Mouse (Mus musculus) hindbrain, embryonic 16.5 days (tissue): ENCODE measurements around the gene Pcgf2. TPM values are rescaled to one million over a fixed set of nuclear protein-coding genes. Genes with fewer than 3 reads are reported as not detected.

Experiments
- ATAC-seq: fragments of 200-750 bp; cut with Nextera tagmentation; 2 replicates; pipeline ENCODE4 v1.8.0; 2017; ENCODE audit warnings: moderate TSS enrichment, moderate library complexity
- H3K27ac ChIP-seq: fragments of 300-500 bp; sonication (generic); 2 replicates; pipeline ENCODE4 v1.5.1; 2014; ENCODE audit warnings: low read depth, mild to moderate bottlenecking, control low read depth, low read length, moderate library complexity
- H3K27me3 ChIP-seq: fragments of 300-500 bp; sonication (generic); replicated peaks from 2 replicates; pipeline ENCODE4 v1.6.1; 2014; ENCODE audit warnings: low read length; ENCODE audit not compliant: control insufficient read depth, insufficient read depth
- H3K36me3 ChIP-seq: fragments of 300-500 bp; sonication (generic); 2 replicates; pipeline ENCODE4 v1.6.1; 2014; ENCODE audit warnings: mild to moderate bottlenecking, low read length, moderate library complexity, mixed read lengths; ENCODE audit not compliant: control insufficient read depth, insufficient read depth
- H3K4me1 ChIP-seq: fragments of 300-500 bp; sonication (generic); 2 replicates; pipeline ENCODE4 v1.6.1; 2014; ENCODE audit warnings: low read depth, low read length; ENCODE audit not compliant: control insufficient read depth, insufficient read depth
- H3K4me2 ChIP-seq: fragments of 300-500 bp; sonication (generic); 2 replicates; pipeline ENCODE4 v1.6.1; 2014; ENCODE audit warnings: mild to moderate bottlenecking, low read length, control low read depth, moderate library complexity
- H3K4me3 ChIP-seq: fragments of 300-500 bp; sonication (generic); 2 replicates; pipeline ENCODE4 v1.5.1; 2014; ENCODE audit warnings: mild to moderate bottlenecking, low read length, control low read depth, moderate library complexity
- H3K9ac ChIP-seq: fragments of 300-500 bp; sonication (generic); 2 replicates; pipeline ENCODE4 v1.6.1; 2014; ENCODE audit warnings: low read depth, mild to moderate bottlenecking, control low read depth, low read length, moderate library complexity
- H3K9me3 ChIP-seq: fragments of 300-500 bp; sonication (generic); 2 replicates; pipeline ENCODE4 v1.6.1; 2014; ENCODE audit warnings: mild to moderate bottlenecking, low read length, moderate library complexity; ENCODE audit not compliant: control insufficient read depth
- WGBS: fragments of 180-500 bp; shearing (Covaris S2); extraction: QIAGEN DNeasy Blood & Tissue Kit; methylation state at CpG from one replicate; pipeline ENCODE4 v1.1.7; 2014; 5-methylcytosine and 5-hydroxymethylcytosine counted together
- polyA plus RNA-seq: library from polyadenylated mRNA; unstranded; fragments of >200 nt; fragmentation: Nextera tagmentation; extraction: Ambion mirVana; gene quantifications from 2 replicates; pipeline ENCODE4 v1.2.1, GENCODE M21; 2015

Gene Pcgf2
- polyA plus RNA-seq: 15.4 and 19.2 TPM in 2 replicates

DNA sequence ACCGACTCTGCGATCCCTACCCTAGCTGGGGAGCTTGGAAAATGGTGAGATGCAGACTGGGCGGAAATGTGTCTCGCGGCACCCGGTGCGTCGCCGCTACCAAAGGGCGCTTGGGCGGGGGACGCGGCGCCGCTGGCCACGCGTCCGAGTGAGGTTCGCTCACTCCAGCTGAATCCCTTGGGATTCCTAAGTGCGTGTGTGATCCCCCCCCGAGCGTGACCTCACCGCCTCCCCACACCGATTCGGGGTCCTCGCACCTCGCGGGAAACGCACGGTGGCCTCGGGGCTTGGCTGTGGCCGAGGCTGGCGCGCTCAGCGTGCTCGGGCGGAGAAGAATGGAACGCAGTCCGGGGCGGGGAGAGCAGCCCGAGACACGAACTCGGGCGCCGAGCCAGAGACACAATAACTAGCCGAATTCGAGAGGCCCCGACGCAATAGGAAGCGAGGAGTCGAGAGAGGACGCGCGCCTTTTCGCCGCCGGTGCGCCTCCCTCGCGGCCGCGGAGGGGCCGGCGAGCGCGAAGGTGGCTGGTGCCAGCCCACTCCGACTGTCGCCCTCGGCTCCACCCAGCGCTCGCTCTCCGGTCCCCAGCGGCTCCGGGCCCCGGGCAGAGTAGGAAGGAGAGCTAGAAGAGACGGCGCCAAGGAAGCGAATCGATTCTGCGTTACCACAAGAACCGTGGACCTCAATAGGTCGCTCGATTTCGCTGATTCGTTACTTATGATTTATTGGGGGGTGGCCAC lies at the start of gene Pcgf2:
Gene Pcgf2 (minus strand): TSS at position 495 of the 743 bp plus-strand sequence.
- H3K4me2 ChIP-seq: peak within 1 kb of the TSS; percentile 89
- H3K4me3 ChIP-seq: peak within 1 kb of the TSS; percentile 86
- ATAC-seq: peak; percentile 7; the same call in 1 of the 2 replicates
- peak within 1 kb of the TSS; percentile 92 for H3K9ac ChIP-seq
- WGBS: under 1% methylated on average over 83 of the region's 85 CpGs
- H3K9me3 ChIP-seq: no peaks in the 10 kb centered on the region
- H3K27ac ChIP-seq: peak within 1 kb of the TSS; percentile 97
- peaks cover 50% of the 10 kb centered on the region for H3K4me1 ChIP-seq
- no peaks in the 10 kb centered on the region for H3K36me3 ChIP-seq
- no peaks in the 10 kb centered on the region for H3K27me3 ChIP-seq

DNA sequence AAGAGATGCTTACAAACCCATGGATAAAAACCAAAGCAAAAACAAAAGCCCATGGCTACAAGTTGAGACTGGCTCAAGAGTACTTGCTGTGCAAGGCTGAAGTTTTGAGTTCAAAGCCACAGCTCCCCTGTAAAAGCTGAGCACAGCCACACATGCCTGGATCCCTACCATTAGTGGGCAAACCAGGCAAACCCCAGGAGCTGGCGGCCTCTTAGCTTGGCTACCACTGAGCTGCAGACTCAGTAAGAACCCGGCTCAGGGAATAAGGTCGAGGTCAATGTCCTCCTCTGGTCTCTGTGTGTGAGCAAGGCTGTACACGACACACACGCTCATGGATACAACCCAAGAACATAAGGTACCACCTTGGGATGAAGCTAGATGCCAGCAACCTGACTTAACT lies 48.2 kb upstream of the Pcgf2 start:
- WGBS: 90% methylated on average over 5 of the region's 5 CpGs

DNA sequence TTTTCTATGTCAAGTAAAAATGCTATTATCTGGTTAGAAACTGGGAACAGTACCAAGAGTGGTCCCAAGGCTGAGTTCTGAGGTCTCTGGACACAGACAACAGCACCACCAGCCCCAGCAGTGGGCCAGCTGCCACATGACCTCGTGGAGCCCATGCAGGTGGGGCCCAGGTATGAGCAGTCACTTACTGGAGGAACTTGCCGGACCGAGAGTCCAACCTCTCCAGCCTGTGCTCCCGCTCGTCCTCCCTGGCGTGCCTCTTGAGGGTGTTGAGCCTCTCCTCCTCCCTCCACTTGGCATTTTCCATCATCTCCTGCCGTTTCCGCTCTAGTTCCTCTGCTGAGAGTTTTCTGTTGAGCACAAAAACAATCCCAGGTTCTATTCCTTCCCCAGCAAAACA lies 47.5 kb upstream of the Pcgf2 start:
- Histone ChIP-seq H3K4me3 (no peak overlapping the region), H3K36me3 (peaks cover 42% of the 10 kb centered on the region), H3K9ac (no peak overlapping the region), H3K4me2 (no peak overlapping the region), H3K27me3 (no peaks in the 10 kb centered on the region), H3K27ac (no peak overlapping the region), H3K9me3 (no peaks in the 10 kb centered on the region), H3K4me1 (peaks cover 9% of the 10 kb centered on the region)
- ATAC-seq: no peak
- 96% methylated on average over 8 of the region's 8 CpGs for WGBS

More for the DNA sequence above, 48.2 kb upstream of the Pcgf2 start:
- Histone ChIP-seq H3K36me3 (peaks cover 48% of the 10 kb centered on the region), H3K9ac (no peak overlapping the region), H3K4me1 (peaks cover 1% of the 10 kb centered on the region), H3K27me3 (no peaks in the 10 kb centered on the region), H3K27ac (no peak overlapping the region), H3K9me3 (no peaks in the 10 kb centered on the region), H3K4me2 (no peak overlapping the region), H3K4me3 (no peak overlapping the region)
- no peak for ATAC-seq

DNA sequence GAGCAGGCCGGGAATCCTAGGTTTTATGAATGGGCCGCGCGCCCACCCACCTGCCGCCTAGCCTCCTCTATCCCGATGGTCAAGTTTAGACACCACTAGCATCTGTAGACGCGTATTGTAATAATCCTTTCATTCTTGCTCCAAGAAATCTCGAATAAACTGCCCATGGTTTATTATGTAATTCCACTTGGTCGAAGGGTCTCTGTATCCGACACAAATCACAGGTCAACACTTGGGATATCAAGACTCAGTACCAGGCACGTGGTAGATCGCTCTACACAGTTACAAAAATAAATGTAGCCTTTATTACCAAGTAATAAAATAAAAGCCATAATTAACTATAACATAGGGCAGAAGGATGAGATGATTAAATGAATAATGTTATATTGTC lies 45.0 kb upstream of the Pcgf2 start:
- 7% methylated on average over 13 of the region's 13 CpGs for WGBS
- Histone ChIP-seq H3K4me3 (peak overlapping the region; percentile 86), H3K27me3 (no peaks in the 10 kb centered on the region), H3K36me3 (peaks cover 25% of the 10 kb centered on the region), H3K9ac (no peak overlapping the region), H3K4me2 (peak overlapping the region; percentile 88), H3K27ac (0 out of 2 replicates have a peak overlapping the region, but pooled peaks have one; percentile 44), H3K4me1 (peaks cover 21% of the 10 kb centered on the region), H3K9me3 (no peaks in the 10 kb centered on the region)
- ATAC-seq: no peak

DNA sequence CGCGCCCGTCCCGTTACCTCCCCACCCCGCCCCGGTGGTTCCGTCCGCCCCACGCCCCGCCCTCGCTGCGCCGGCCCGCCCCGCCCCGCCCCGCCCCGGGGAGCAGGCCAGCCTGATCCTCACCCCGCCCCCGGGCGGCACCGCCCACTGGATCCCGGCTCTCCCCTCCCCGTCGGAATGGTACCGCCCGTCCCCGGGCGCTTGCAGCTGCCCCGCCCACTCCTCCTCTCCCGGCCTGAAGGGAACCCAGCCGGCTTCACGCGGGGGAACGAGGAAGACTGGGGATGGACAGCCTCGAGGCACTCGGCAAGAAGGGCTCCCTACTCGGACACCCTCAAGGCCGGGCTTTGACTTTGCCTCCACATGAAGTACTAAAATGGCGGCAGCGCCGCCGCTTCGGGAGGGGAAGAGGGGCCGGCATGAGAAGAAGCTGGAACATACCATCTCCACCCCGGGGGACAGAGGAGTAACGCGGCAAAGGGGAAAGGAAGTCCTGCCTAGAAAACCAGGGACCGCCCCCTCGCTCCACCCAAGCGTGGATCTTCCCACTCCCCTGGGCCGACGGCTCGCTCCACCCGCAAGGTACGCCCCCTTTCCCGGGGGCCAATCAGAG lies 44.5 kb upstream of the Pcgf2 start:
- H3K4me3 ChIP-seq: peak overlapping the region; percentile 86
- no peaks in the 10 kb centered on the region for H3K9me3 ChIP-seq
- H3K4me1 ChIP-seq: peaks cover 21% of the 10 kb centered on the region
- WGBS: under 1% methylated on average over 34 of the region's 57 CpGs
- peak; percentile 97 for ATAC-seq
- H3K27ac ChIP-seq: peak overlapping the region; percentile 96
- H3K36me3 ChIP-seq: peaks cover 21% of the 10 kb centered on the region
- no peaks in the 10 kb centered on the region for H3K27me3 ChIP-seq
- H3K9ac ChIP-seq: peak overlapping the region; percentile 84
- H3K4me2 ChIP-seq: peak overlapping the region; percentile 88

DNA sequence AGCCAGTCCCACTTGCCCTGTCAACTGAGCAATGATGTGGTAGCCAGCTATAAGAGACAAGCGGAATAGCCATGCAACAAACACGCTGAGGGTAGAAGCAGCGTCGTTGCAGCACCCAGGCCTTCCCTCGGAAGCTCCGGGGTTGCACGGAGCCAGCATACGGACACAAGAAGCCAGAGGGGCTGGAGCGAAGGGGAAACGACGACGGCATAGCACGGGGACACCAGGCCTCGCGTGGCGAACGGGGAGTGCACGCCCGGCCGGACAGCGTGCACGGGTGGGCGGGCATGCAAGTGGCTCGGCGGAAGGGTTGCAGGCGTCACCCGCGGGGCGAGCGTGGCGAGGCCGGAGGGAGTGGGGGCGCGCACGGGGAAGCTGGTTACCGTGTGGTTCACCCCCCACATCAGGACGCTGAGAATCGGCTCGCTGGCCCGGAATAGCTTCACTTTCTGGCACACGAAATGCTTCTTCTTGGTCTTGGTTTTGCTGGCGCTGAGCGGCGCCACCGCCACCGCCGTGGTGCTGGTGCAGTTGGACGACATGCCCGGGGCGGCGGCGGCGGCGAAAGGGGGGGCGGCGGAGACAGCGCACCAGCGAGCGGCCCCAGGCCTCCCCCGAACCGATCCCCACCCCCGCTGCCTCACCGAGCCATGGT lies 43.9 kb upstream of the Pcgf2 start, which contains the start of gene Pip4k2b:
Gene Pip4k2b (minus strand): TSS at position 642 of the 655 bp plus-strand sequence.
- H3K4me2 ChIP-seq: peak within 1 kb of the TSS; percentile 88
- H3K4me1 ChIP-seq: peaks cover 21% of the 10 kb centered on the region
- H3K9ac ChIP-seq: peak within 1 kb of the TSS; percentile 84
- peak within 1 kb of the TSS; percentile 86 for H3K4me3 ChIP-seq
- peak within 1 kb of the TSS; percentile 96 for H3K27ac ChIP-seq
- under 1% methylated on average over 55 of the region's 63 CpGs for WGBS
- H3K9me3 ChIP-seq: no peaks in the 10 kb centered on the region
- ATAC-seq: peak; percentile 40
- peaks cover 15% of the 10 kb centered on the region for H3K36me3 ChIP-seq
- no peaks in the 10 kb centered on the region for H3K27me3 ChIP-seq

DNA sequence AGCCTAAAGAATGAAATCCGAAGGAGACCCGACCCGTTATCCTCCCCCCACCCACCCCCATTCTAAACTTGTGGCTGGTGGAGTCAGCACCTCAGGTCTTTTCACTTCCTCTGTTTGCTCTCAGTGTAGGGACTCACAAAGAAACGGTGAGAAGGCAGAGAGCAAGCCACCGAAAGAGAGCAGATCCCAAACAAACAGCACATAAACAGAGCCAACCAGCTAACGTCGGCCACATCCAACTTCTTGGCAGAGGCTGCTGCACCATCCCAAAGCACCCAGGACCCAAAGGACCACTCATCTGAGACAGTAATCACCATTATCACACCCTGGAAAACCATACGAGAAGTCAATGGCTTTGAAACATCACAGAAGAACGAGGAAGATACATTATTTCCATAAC lies 43.1 kb upstream of the Pcgf2 start:
- peak overlapping the region; percentile 96 for H3K27ac ChIP-seq
- H3K4me1 ChIP-seq: peaks cover 21% of the 10 kb centered on the region
- H3K27me3 ChIP-seq: no peaks in the 10 kb centered on the region
- peak overlapping the region; percentile 84 for H3K9ac ChIP-seq
- 32% methylated on average over 9 of the region's 9 CpGs for WGBS
- H3K9me3 ChIP-seq: no peaks in the 10 kb centered on the region
- ATAC-seq: no peak
- peaks cover 10% of the 10 kb centered on the region; the same call in 1 of the 2 replicates for H3K36me3 ChIP-seq
- peak overlapping the region; percentile 88 for H3K4me2 ChIP-seq
- H3K4me3 ChIP-seq: peak overlapping the region; percentile 86

DNA sequence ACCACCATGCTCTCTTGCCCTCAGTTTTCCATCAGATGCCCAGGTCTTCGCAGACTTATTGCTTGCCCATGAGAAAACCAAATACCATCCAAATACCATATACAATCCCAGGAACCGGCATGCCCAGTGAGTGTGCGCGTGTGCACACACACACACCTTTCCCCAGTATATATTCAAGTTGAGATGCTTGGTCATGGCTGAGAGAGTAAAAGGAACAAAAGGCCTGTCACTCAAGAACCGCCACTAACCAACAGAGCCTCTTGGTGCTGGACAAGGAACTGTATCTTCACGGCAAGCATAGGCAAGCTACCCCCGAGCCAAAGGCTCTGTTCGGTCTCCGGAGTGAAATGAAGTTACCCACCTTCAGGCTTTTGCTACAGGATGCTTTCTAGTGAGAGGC lies 42.3 kb upstream of the Pcgf2 start:
- peaks cover 4% of the 10 kb centered on the region; the same call in 1 of the 2 replicates for H3K36me3 ChIP-seq
- no peaks in the 10 kb centered on the region for H3K9me3 ChIP-seq
- peaks cover 21% of the 10 kb centered on the region for H3K4me1 ChIP-seq
- H3K9ac ChIP-seq: no peak overlapping the region
- H3K27ac ChIP-seq: no peak overlapping the region
- H3K27me3 ChIP-seq: no peaks in the 10 kb centered on the region
- H3K4me2 ChIP-seq: peak overlapping the region; percentile 88
- ATAC-seq: no peak
- H3K4me3 ChIP-seq: peak overlapping the region; percentile 86
- 81% methylated on average over 9 of the region's 9 CpGs for WGBS

DNA sequence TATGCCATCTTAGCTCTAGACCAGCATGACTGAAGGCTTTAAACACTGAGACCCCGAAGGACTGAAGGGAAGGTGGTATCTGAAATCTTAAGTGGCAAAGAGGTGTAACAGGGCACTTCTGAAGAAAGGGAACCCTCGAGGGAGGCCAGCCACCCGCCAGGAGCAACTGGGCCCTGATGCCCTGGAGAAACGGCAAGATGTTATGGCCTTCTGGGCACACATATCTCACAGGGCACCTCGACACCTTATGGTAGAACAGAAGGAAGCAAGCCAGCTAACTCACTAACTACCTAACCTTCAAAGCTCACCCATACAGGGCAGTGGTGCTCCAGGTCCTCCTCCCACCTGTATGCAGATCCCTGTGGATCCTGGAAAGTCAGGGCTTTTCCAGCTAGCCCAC lies 41.9 kb upstream of the Pcgf2 start:
- Histone ChIP-seq H3K27ac (no peak overlapping the region), H3K36me3 (0 out of 2 replicates have a peak, but pooled peaks cover 1% of the 10 kb centered on the region), H3K27me3 (no peaks in the 10 kb centered on the region), H3K4me3 (no peak overlapping the region), H3K9me3 (no peaks in the 10 kb centered on the region), H3K4me1 (peaks cover 21% of the 10 kb centered on the region), H3K4me2 (peak overlapping the region; percentile 88), H3K9ac (no peak overlapping the region)
- no peak for ATAC-seq
- WGBS: 89% methylated on average over 5 of the region's 5 CpGs
